Mouse (Mus musculus): ENCODE results near the gene Pla2g3. TPM values are rescaled to one million over a fixed set of nuclear protein-coding genes. Genes with fewer than 3 reads are reported as not detected.

The Pla2g3 gene
- polyA plus RNA-seq, 1 experiment from 2014 or later: 0.46 TPM

GRCm38 (mm10) chr11:3537711-3538110, 49.6 kb downstream of the Pla2g3 start:
- Histone ChIP-seq H3K27me3 (ENCODE audit: insufficient read depth, low read length) (no peaks in the 10 kb centered on the region), H3K9me3 (ENCODE audit: low read depth, low read length) (no peaks in the 10 kb centered on the region), H3K27ac (ENCODE audit: low read depth) (peak overlapping the region; percentile 36; the same call in 1 of the 2 replicates), H3K4me1 (ENCODE audit: insufficient read depth) (peaks cover 24% of the 10 kb centered on the region), H3K9ac (peak overlapping the region; percentile 78), H3K36me3 (ENCODE audit: insufficient read depth) (peaks cover 35% of the 10 kb centered on the region), H3K4me2 (peak overlapping the region; percentile 82), H3K4me3 (ENCODE audit: low read depth, low read length) (peak overlapping the region; percentile 64)
- DNase-seq: no peak
- 0 out of 2 replicates have a peak, but pooled peaks have one; percentile 17 for TF ChIP-seq CTCF (IDR thresholded peaks at IDR 0.05; ENCODE audit: low read depth)
- 68% methylated on average over 3 of the region's 3 CpGs for WGBS
- no peak for ATAC-seq (ENCODE audit: insufficient read depth)

GRCm38 (mm10) chr11:3538341-3538740, 50.3 kb downstream of the Pla2g3 start:
- peaks cover 28% of the 10 kb centered on the region for H3K36me3 ChIP-seq (ENCODE audit: insufficient read depth)
- WGBS: 49% methylated on average over 4 of the region's 4 CpGs
- H3K27ac ChIP-seq (ENCODE audit: low read depth): peak overlapping the region; percentile 75; the same call in 1 of the 2 replicates
- H3K27me3 ChIP-seq (ENCODE audit: insufficient read depth, low read length): no peaks in the 10 kb centered on the region
- peak overlapping the region; percentile 82 for H3K4me2 ChIP-seq
- no peaks in the 10 kb centered on the region for H3K9me3 ChIP-seq (ENCODE audit: low read depth, low read length)
- H3K4me3 ChIP-seq (ENCODE audit: low read depth, low read length): peak overlapping the region; percentile 64
- peak overlapping the region; percentile 78 for H3K9ac ChIP-seq
- no peak for DNase-seq
- TF ChIP-seq CTCF (IDR thresholded peaks at IDR 0.05; ENCODE audit: low read depth): no peak
- peaks cover 24% of the 10 kb centered on the region for H3K4me1 ChIP-seq (ENCODE audit: insufficient read depth)
- no peak for ATAC-seq (ENCODE audit: insufficient read depth)

- DNase-seq: peak; percentile 99
These were observed 51.2 kb downstream of the Pla2g3 start for GRCm38 (mm10) chr11:3539111-3539825.

GRCm38 (mm10) chr11:3539826-3540196, 51.7 kb downstream of the Pla2g3 start:
- H3K36me3 ChIP-seq (ENCODE audit: insufficient read depth): peaks cover 15% of the 10 kb centered on the region
- peaks cover 4% of the 10 kb centered on the region; the same call in 1 of the 2 replicates for H3K9me3 ChIP-seq (ENCODE audit: low read depth, low read length)
- H3K27ac ChIP-seq (ENCODE audit: low read depth): no peak overlapping the region
- H3K27me3 ChIP-seq (ENCODE audit: insufficient read depth, low read length): no peaks in the 10 kb centered on the region
- DNase-seq (no peak), ATAC-seq (ENCODE audit: insufficient read depth) (no peak)
- H3K4me1 ChIP-seq (ENCODE audit: insufficient read depth): peaks cover 24% of the 10 kb centered on the region
- peak; percentile 24; the same call in 1 of the 2 replicates for TF ChIP-seq CTCF (IDR thresholded peaks at IDR 0.05; ENCODE audit: low read depth)
- H3K4me3 ChIP-seq (ENCODE audit: low read depth, low read length): peak overlapping the region; percentile 64
- H3K9ac ChIP-seq: no peak overlapping the region
- 70% methylated on average over 4 of the region's 4 CpGs for WGBS
- H3K4me2 ChIP-seq: peak overlapping the region; percentile 82

More at GRCm38 (mm10) chr11:3539111-3539825, 51.2 kb downstream of the Pla2g3 start:
- H3K27me3 ChIP-seq (ENCODE audit: insufficient read depth, low read length): no peaks in the 10 kb centered on the region
- H3K4me1 ChIP-seq (ENCODE audit: insufficient read depth): peaks cover 24% of the 10 kb centered on the region
- peaks cover 19% of the 10 kb centered on the region for H3K36me3 ChIP-seq (ENCODE audit: insufficient read depth)
- H3K4me2 ChIP-seq: peak overlapping the region; percentile 82
- WGBS: 4% methylated on average over 33 of the region's 33 CpGs
- H3K9me3 ChIP-seq (ENCODE audit: low read depth, low read length): no peaks in the 10 kb centered on the region; the same call in 1 of the 2 replicates
- H3K4me3 ChIP-seq (ENCODE audit: low read depth, low read length): peak overlapping the region; percentile 64
- ATAC-seq (ENCODE audit: insufficient read depth): peak; percentile 85
- peak overlapping the region; percentile 78 for H3K9ac ChIP-seq
- H3K27ac ChIP-seq (ENCODE audit: low read depth): peak overlapping the region; percentile 75; the same call in 1 of the 2 replicates
- no peak for TF ChIP-seq CTCF (IDR thresholded peaks at IDR 0.05; ENCODE audit: low read depth)

GRCm38 (mm10) chr11:3540451-3541085, 52.5 kb downstream of the Pla2g3 start, which contains the start of gene Smtn:
Gene Smtn (minus strand): TSS chr11:3540612.
- peaks cover 4% of the 10 kb centered on the region; the same call in 1 of the 2 replicates for H3K9me3 ChIP-seq (ENCODE audit: low read depth, low read length)
- TF ChIP-seq CTCF (IDR thresholded peaks at IDR 0.05; ENCODE audit: low read depth): no peak
- H3K4me2 ChIP-seq: peak within 1 kb of the TSS; percentile 82
- ATAC-seq (ENCODE audit: insufficient read depth) (no peak), DNase-seq (no peak)
- peak within 1 kb of the TSS; percentile 64 for H3K4me3 ChIP-seq (ENCODE audit: low read depth, low read length)
- H3K27me3 ChIP-seq (ENCODE audit: insufficient read depth, low read length): no peaks in the 10 kb centered on the region
- H3K9ac ChIP-seq: peak within 1 kb of the TSS; percentile 44; the same call in 1 of the 2 replicates
- 0 out of 2 replicates have a peak within 1 kb of the TSS, but pooled peaks have one; percentile 3 for H3K27ac ChIP-seq (ENCODE audit: low read depth)
- peaks cover 24% of the 10 kb centered on the region for H3K4me1 ChIP-seq (ENCODE audit: insufficient read depth)
- peaks cover 15% of the 10 kb centered on the region for H3K36me3 ChIP-seq (ENCODE audit: insufficient read depth)
- 90% methylated on average over 23 of the region's 23 CpGs for WGBS

GRCm38 (mm10) chr11:3541932-3542331, 53.8 kb downstream of the Pla2g3 start:
- Histone ChIP-seq H3K9ac (no peak overlapping the region), H3K27ac (ENCODE audit: low read depth) (no peak overlapping the region), H3K4me1 (ENCODE audit: insufficient read depth) (peaks cover 17% of the 10 kb centered on the region), H3K4me2 (no peak overlapping the region), H3K4me3 (ENCODE audit: low read depth, low read length) (no peak overlapping the region), H3K36me3 (ENCODE audit: insufficient read depth) (peaks cover 5% of the 10 kb centered on the region), H3K27me3 (ENCODE audit: insufficient read depth, low read length) (no peaks in the 10 kb centered on the region), H3K9me3 (ENCODE audit: low read depth, low read length) (peaks cover 4% of the 10 kb centered on the region; the same call in 1 of the 2 replicates)
- no peak for TF ChIP-seq CTCF (IDR thresholded peaks at IDR 0.05; ENCODE audit: low read depth)
- no peak for ATAC-seq (ENCODE audit: insufficient read depth)
- 53% methylated on average over 3 of the region's 3 CpGs for WGBS
- no peak for DNase-seq

GRCm38 (mm10) chr11:3543001-3543400, 54.9 kb downstream of the Pla2g3 start:
- Histone ChIP-seq H3K4me2 (no peak overlapping the region), H3K27me3 (ENCODE audit: insufficient read depth, low read length) (no peaks in the 10 kb centered on the region), H3K9ac (no peak overlapping the region), H3K9me3 (ENCODE audit: low read depth, low read length) (peaks cover 4% of the 10 kb centered on the region; the same call in 1 of the 2 replicates), H3K36me3 (ENCODE audit: insufficient read depth) (no peaks in the 10 kb centered on the region), H3K27ac (ENCODE audit: low read depth) (no peak overlapping the region; the same call in none of the 2 replicates), H3K4me1 (ENCODE audit: insufficient read depth) (peaks cover 8% of the 10 kb centered on the region), H3K4me3 (ENCODE audit: low read depth, low read length) (no peak overlapping the region)
- WGBS: 40% methylated on average over 5 of the region's 5 CpGs
- ATAC-seq (ENCODE audit: insufficient read depth): no peak
- TF ChIP-seq CTCF (IDR thresholded peaks at IDR 0.05; ENCODE audit: low read depth): no peak
- DNase-seq: peak; percentile 57

Data from lung, embryonic 14.5 days (tissue).